Mouse (Mus musculus): Measurements from ENCODE around the gene Slc9a3r2.

Slc9a3r2 gene

DNA sequence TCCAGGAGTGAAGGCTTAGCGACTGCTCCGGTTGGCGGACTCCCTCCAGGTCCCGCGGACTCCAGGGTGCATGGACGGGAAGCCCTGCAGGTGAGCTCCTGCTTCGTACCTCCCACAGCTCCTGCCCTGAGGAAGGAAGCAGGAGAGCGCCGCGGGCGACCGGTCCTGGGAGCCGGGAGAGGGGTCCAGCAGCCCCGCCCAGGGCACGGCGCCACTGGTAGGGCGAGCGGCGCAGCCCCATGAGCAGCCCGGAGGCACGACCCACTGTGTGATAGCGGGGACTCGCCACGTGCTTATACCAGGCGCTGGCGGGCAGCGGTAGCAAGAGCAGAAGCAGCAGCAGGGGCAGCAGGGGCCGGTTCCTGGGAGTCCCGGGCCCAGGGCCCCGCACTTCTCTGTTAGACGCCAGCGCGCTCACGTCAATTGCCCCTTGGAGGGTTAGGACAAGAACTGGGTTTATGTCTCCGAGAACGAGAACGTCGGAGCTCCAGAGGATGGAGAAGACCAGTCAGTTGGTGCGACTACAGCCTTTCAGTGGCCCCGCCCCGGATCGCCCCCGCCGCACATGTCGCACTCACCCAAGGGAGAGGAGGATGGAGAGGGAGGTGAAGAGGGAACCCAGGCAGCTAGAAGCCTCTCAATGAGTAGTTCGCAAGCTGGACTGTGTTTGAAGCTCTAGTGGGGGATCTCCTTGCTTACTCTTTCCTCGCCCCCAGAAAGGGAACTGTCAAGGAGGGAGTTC lies 8.1 kb upstream of the Slc9a3r2 start, which contains the start of gene Npw:
TSS of gene Npw (minus strand) at position 441 of the 742 bp plus-strand sequence.
- DNase-seq, result no peak

GRCm38 (mm10) chr17:24654969-24655368 lies 4.8 kb upstream of the Slc9a3r2 start:
- no peak for DNase-seq

DNA sequence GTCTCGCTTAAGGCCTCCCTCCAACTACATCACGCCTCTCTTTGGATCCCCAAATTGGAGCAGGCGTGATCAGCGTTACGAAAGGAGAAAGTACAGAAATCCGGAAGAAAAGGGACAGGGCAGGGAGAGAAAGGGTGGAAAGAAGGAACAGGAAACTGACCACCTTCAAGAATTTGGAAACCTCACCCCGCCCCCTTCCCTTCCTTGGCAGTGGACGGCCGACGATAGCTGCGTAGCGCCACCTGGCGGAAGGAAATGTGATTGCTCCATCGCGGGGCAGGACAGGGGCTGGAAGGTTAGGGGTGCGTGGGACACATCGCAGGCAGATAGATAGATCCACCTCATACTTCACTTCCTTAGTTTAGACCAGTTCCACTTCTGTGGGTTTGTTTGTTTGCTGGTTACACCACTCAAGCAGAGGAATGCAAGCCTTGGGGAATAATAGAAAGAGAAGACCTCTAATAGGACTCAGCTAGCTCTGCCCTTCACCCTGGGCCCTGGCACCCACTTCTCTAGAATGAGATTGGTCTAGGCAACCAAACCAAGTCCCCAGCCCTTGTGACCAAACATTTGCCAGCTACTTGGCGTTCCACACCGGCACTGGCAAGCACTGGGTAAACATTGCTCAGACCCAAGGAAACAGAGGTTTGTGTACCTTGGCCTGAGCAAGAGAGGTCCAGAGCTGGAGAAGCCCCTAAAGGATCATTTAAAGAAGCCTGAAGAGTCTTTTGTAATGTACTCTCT lies 4.0 kb upstream of the Slc9a3r2 start:
- DNase-seq, result peak; percentile 57

- no peak for DNase-seq
Measured at GRCm38 (mm10) chr17:24651835-24652234, 1.7 kb upstream of the Slc9a3r2 start.

GRCm38 (mm10) chr17:24650766-24651165 lies 639 bp upstream of the Slc9a3r2 start:
- DNase-seq, result no peak

- no peak for DNase-seq
Measured at GRCm38 (mm10) chr17:24649581-24650069, 502 bp downstream of the Slc9a3r2 start.

DNA sequence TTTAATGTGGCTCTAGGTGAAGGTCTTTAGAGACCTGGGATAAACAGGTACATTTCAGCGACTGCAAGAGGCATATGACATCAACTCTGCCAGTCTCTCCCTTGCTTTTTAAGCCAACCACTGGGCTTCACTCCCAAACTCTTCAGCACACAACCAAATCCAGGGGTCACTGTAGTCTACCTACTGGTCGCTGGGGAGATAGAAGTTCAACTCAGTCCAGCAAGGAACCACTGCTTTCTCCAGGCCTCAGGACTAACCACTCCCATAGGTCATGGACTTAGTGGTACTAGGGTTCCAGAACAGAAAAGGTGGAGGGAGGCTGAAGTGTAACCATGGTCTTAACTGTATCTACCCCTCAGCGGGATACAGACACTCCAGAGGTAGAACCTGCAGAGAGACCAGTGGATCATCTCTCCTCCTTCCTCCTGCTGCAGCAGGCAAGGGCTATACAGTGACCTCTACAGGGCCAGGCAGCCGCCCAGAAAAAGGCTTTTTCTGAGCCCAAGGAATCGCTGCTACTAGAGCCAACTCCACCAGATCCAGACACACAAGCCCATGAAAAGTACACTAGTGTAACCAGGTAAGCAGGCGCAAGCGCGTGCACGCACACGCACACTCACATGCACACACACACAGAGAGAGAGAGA lies 1.3 kb downstream of the Slc9a3r2 start:
- no peak for DNase-seq

DNA sequence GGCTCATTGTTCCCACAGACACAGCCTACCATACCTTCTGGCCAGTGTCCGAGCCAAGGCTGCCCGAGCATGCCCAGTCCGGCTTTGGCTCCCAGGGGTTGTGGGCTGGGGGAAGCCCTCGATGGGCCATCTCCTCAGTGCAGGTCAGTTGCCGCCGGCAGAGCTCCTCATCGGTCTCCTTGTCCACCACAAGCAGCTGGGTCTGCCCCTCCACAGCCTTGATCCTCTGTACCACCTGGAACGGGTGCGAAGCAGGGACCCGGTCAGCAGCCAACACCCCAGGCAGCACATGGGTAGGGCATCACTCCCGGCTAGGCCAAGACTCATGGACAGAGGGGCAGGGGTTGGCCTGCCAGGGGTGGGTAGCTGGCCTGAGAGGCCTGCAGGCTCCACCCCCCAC lies 2.6 kb downstream of the Slc9a3r2 start:
- no peak for DNase-seq

DNA sequence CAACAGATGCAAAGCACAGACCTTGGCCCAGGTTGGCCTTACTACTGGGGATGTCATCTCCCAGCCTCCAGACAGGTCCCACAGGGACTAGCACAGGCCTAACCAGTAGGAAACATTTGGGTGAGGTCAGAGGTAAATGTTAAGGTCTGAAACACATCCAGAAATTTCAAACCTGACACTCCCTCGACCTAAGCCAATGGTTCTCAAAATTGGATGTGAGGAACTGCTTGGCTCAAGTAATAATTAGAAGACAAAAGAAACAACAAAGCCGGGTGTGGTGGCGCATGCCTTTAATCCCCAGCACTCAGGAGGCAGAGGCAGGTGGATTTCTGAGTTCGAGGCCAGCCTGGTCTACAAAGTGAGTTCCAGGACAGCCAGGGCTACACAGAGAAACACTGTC lies 3.7 kb downstream of the Slc9a3r2 start:
- DNase-seq, result no peak

DNA sequence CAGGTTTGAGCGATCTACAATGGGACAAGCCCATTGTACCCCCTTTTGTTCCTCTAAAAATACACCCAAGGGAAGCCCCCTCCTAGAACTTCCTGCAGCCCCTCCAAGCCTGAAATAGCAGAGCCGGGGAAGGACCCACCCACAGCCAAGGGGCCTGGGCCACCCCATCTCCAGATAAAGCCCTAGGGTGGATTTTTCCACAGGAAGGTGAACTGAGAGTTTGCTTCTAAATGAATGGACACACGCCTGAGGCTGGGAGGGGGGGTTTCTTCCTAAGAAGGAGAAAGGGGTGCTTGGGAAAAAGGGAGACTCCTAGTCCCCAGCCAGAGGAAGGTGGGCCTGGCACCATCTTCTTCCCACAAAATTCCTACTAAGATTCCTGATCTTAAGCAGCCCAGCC lies 4.2 kb downstream of the Slc9a3r2 start:
- DNase-seq, result peak; percentile 62

GRCm38 (mm10) chr17:24644875-24645721 lies 5.0 kb downstream of the Slc9a3r2 start:
- DNase-seq, result peak; percentile 60

- peak; percentile 51 for DNase-seq
Measured at GRCm38 (mm10) chr17:24644030-24644715, 6.0 kb downstream of the Slc9a3r2 start.

DNA sequence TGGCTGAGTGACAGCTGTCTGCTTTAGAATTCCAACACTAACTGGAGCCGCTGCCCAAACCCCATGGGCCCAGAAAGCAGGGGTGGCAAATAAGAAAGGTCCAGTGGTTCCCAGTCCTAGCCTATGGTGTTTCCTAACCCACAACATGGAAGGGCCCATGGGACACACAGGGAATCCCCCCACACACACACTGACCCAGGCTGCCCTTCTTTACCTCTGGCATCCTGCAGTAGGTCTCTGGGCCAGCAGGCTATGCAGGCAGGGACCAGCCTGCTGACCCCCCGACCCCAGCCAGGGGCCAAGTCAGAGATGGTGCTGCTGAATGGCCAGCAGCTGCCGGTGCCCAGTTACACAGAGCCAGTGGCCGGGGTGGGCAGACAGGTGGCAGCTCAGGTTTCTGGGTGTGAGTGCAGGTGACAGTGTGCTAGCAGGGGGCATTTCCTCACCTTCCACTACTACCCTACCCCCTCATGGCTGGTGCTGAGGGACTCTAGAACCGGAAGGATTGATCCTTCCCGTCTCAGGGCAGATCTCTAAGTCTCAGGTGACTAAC lies 7.3 kb downstream of the Slc9a3r2 start:
- DNase-seq, result no peak

DNA sequence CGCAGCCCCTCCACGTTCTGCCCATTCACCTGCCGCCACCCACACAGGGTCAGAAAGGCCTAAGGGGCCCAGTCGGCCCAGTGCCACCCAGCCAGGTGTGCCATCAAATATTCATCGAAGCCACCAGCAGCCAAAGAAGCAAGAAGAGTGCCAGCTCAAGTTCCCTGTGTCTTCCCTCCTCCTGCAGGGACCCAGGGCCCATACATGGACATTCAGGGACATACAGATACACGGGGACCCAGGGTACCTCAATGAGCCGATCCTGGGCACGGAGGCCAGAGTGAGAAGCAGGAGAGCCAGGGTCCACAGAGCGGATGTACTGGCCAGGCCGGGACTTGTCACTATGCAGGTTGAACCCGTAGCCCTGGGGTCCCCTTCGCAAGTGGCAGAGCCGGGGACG lies 8.2 kb downstream of the Slc9a3r2 start:
- no peak for DNase-seq

DNA sequence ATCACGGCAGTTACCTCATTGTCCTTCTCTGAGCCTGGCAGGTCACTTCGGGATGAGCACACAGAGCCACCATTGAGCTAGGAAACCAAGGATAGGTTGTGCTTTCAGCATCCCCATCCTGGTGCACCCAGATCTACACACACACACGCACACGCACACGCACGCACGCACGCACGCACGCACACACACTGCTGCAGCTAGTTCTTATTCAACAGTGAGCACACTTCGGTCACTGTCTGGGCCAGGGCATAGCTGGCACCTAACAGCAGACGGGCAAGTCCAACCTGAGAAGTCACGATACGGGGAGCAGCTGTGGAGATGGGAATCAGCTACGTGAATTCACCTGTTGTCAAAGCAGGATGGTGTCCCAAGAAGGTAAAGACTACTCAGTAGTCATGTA lies 9.5 kb downstream of the Slc9a3r2 start:
- no peak for DNase-seq

GRCm38 (mm10) chr17:24640119-24640518 lies 10.0 kb downstream of the Slc9a3r2 start:
- no peak for DNase-seq

GRCm38 (mm10) chr17:24639571-24639988 lies 10.5 kb downstream of the Slc9a3r2 start:
- DNase-seq, result no peak

DNA sequence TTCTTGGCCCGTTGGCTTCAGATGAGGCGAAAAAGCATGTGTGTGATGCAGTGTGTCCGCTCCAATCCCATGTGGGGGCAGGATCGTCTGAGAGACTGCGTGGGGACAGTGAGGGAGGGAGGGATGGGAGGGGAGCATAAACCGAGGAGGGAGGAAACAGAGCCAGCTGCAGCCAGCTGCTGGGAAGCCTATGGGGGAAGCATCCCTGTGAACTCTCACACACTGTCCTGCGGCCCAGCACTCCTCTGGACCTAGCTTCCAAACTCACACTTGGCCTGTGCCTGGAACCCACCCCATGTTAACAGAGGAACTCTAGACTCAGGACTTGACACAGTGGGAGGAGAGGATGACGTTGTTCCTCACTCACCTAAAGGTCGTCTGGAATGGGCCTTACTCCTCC lies 11.3 kb downstream of the Slc9a3r2 start:
- DNase-seq, result peak; percentile 66

- no peak for DNase-seq
Measured at GRCm38 (mm10) chr17:24638214-24638613, 11.9 kb downstream of the Slc9a3r2 start.

GRCm38 (mm10) chr17:24636781-24637481 lies 13.2 kb downstream of the Slc9a3r2 start:
- no peak for DNase-seq

DNA sequence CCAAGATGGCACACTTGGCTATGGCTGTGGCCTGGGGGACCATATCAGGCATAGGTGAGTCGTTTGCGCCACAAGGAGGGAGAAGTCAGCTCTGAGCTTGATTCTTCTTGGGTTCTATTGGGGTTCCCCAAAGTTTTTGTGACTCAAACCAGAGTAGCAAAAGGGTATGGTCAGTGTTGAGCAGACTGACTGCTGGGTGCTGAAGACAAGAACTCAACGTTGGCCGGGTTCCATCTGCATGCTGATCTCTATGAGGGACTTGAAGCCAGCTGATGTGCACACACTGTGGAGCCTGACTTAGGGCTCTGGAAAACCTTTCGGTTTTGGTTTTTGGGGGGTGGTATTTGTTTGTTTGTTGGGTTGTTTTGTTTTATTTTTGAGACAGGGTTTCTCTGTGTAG lies 14.4 kb downstream of the Slc9a3r2 start:
- no peak for DNase-seq
